Mouse (Mus musculus) adrenal gland, postnatal 0 days (tissue): ENCODE data around the gene Gper1. TPM values are rescaled to one million over a fixed set of nuclear protein-coding genes. Genes with fewer than 3 reads are reported as not detected.

Source experiments
- polyA plus RNA-seq: library from polyadenylated mRNA; unstranded; fragments of >200 nt; fragmentation: Nextera tagmentation; extraction: Ambion mirVana; gene quantifications from 2 replicates; pipeline ENCODE4 v1.2.1, GENCODE M21; 2015

Gene Gper1
- 3.7 and 7.0 TPM in 2 replicates for polyA plus RNA-seq

DNA sequence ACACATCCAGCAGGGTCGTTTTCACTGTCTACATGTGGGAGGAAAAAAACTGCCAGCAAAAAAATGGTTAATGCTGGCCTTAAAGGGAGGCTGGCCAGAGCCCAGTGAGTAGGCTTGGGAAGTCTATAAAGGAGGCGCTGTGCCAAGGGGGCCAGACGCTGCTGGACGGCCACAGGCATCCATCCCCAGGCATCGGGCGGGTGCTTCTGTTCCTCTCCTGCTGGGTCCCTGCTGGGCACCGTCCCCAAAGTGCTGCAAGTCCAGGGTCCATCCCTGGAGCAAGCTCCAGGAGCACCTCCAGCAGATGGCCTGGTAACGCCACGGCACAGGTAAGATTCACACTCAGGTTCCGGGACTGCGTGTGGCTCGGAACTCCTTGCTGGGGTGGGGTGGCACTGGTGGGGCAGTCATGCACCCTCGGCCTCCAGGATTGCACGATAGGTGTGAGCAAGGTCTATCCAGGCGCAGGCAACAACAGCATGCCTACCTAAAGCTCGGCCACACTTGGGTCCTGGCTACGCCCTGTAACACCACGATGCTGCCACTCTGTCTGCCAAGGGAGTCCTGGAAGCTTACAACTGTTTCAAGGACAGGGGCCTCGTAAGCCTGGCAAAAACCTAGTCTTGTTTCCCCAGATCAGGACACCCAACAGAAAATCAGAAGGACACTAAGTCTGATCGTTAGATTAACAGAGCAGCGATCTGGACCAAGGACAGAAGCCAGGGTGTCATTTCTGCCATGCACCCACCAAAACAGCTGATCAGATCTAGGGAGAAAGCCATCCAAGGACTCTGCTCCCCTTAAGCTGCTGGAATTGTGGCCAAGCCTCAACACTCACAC lies at the start of gene Gper1:
Gper1 (plus strand) TSS at position 126 of the 840 bp plus-strand sequence.

DNA sequence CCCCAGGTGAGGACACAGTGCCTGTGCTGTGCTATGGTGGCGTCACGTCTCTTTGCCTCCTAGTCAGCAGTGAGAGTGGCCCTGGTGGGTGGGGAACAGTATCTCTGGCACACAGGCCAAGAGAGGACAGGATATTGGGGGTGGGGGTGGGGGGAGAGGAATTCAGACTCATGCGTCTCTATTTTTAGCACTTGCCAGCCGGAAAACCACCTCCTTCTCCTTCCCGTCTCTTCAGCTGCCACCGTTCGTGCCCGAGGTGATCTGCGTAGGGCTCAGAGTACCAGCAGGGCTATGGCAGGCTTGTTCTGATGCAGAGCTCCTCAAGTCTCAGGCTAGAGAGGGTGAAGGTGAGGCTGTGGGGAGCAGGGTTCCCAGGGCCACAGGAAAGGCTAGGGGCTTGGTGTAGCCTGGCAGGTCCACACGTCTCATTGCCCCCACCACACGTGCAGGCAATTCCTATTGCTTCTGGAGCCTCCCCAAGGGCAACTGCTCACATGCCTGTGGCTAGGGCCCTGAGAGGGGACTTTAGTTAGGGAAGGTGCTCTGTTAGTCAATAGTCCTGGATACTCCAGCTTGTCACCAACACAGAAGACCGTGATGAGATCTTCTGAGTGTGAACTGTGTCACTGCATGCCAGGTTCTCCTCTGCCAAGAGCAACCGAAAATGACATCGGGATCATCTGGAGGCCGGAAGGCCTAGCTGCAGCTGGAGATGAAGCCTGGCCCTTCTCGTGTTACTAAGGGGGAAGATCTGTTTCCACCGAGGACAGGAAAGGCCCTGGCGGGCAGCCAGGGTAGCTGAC lies 45.3 kb upstream of the Gper1 start, which contains the start of gene Gpr146:
Gpr146 (plus strand) TSS at position 230 of the 803 bp plus-strand sequence.

GRCm38 (mm10) chr5:139404801-139405401 lies 18.1 kb upstream of the Gper1 start, which contains the start of gene C130050O18Rik:
Gene C130050O18Rik (plus strand): TSS chr5:139405280.

DNA sequence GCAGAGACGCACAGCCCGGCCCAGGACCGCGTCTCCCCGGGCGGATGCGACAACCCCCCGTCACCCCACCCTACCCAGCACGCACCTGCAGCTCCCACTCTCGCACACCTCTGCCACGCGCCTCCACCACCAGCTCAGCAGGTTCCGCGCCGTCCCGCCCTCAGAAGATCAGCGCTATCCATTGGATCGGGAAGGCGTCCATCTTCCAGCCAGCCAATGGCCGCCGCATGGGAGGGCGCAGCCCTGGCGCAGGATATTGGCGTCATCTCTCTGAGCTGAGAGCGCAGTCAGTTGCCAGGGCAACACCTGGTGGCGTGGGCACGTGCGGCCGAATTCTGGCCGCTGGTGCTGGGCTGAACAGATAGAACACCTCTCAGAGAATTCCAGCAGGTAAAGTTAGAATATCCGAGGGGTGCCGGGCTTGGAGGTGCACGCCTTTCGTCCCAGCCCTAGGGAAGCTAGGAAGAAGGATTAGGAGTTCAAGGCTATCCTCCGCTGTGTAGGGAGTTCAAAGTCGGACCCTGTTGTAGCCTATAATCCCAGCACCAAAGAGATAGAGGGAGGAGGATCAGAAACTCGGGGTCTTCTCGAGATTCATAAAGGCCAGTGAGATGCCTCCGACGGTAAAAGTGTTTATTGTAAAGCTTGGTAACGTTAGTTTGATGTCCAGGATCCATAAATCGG lies 37.6 kb downstream of the Gper1 start, which contains the start of gene 3110082I17Rik:
3110082I17Rik (minus strand) TSS at position 144 of the 684 bp plus-strand sequence.

Other genes with a start within 250 kb of the Gper1 start
- gene Sun1, start 222.5 kb upstream of the Gper1 start, polyA plus RNA-seq: 24.1 and 37.0 TPM in 2 replicates
- gene Get4, start 170.8 kb upstream of the Gper1 start, polyA plus RNA-seq: 155 and 239 TPM in 2 replicates
- 5.5 and 14.4 TPM in 2 replicates for gene Adap1, start 97.5 kb upstream of the Gper1 start, polyA plus RNA-seq
- gene Cox19, start 71.7 kb upstream of the Gper1 start, polyA plus RNA-seq: 89.1 and 92.3 TPM in 2 replicates
- not detected in 2 replicates for gene Cyp2w1, start 70.5 kb upstream of the Gper1 start, polyA plus RNA-seq
- 4.8 and 6.4 TPM in 2 replicates for gene Gpr146, start 45.5 kb upstream of the Gper1 start, polyA plus RNA-seq
- gene C130050O18Rik, start 17.9 kb upstream of the Gper1 start, polyA plus RNA-seq: 0.32 and 0.47 TPM in 2 replicates
- gene 3110082I17Rik, start 37.4 kb downstream of the Gper1 start, polyA plus RNA-seq: 17.6 and 19.6 TPM in 2 replicates
- 12.4 and 15.0 TPM in 2 replicates for gene Zfand2a, start 61.4 kb downstream of the Gper1 start, polyA plus RNA-seq
- 0.30 and 11.3 TPM in 2 replicates for gene Uncx, start 120.3 kb downstream of the Gper1 start, polyA plus RNA-seq